Mouse (Mus musculus): ENCODE measurements at regions not wholly inside any gene's neighbourhood (a gene's known extent, or its start where the extent isn't known, plus 50 kb on each side); places are given as distances from the start of the nearest gene placed in this dataset.

DNA sequence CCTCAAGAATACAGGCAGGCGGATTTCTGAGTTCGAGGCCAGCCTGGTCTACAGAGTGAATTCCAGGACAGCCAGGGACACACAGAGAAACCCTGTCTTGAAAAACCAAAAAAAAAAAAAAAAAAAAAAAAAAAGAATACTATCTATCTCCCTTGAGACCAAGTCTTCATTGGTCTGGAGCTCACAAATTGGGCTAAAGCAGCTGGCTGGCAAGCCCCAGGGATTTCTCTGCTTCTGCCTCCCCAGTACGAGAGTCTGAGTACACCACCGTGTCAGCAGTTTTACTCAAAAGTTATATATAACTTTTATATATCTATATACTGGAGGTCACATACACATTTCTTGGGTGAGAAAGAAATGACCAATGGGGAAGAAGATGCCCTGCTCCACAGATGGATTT, 229.2 kb downstream of the Zfp36l1 start:
- no peaks in the 10 kb centered on the region for H3K27me3 ChIP-seq
- no peaks in the 10 kb centered on the region for H3K9me3 ChIP-seq
- H3K36me3 ChIP-seq = no peaks in the 10 kb centered on the region
- H3K9ac ChIP-seq = no peak overlapping the region
- H3K27ac ChIP-seq = no peak overlapping the region
- no peak for ATAC-seq (ENCODE audit: insufficient number of reproducible peaks, insufficient read depth, low FRiP score, low TSS enrichment, low read depth)
- H3K4me3 ChIP-seq = no peak overlapping the region
- 93% methylated on average over 4 of the region's 4 CpGs for WGBS
- peaks cover 59% of the 10 kb centered on the region for H3K4me1 ChIP-seq
- H3K4me2 ChIP-seq = no peak overlapping the region

DNA sequence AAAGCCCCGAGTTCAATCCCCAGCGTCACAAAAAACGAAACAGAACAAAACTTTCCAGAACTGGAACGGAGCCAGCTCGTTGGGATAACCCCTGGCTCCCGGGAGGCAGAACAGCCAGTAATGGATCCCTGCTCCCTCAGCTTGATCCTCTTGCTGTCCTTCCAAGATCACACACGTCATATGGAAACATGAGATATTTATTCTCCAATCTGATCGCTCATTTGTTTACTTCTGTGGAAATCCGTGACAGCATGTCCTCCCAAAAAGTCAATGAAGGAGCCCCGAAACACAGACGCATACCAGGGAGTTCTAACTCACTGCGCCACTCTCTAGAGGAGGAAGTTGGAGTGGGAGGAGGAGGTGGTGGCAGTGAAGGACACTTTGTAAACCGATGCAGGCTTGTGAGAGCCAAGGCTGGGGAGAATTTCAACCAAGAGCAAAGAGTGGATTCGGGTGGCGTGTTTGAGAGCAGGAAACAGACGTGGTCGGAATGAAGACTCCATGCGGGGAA, 232.0 kb downstream of the Zfp36l1 start:
- Histone ChIP-seq H3K27me3 (no peaks in the 10 kb centered on the region), H3K9me3 (0 out of 2 replicates have a peak, but pooled peaks cover 2% of the 10 kb centered on the region), H3K9ac (0 out of 2 replicates have a peak overlapping the region, but pooled peaks have one; percentile 44), H3K4me1 (peaks cover 36% of the 10 kb centered on the region), H3K27ac (peak overlapping the region; percentile 90), H3K36me3 (no peaks in the 10 kb centered on the region), H3K4me2 (peak overlapping the region; percentile 27), H3K4me3 (no peak overlapping the region)
- no peak for ATAC-seq (ENCODE audit: insufficient number of reproducible peaks, insufficient read depth, low FRiP score, low TSS enrichment, low read depth)
- 30% methylated on average over 18 of the region's 18 CpGs for WGBS

DNA sequence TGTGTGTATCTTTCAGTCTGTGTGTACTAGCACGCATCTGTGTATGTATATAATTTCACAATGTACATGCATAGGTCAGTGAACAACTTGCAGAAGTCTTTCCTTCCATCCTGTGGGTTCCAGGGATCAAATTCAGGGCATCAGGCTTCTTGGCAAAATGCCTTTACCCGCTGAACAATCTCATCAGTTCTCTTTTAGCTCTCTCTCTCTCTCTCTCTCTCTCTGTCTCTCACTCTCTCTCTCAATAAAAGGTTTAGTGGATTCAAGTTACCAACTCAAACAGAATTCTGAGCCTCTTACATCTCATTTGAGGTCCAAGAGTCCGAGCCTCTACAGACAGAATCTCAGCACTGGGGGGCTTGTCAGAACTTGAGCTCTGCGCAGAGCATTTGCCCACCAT, 232.5 kb downstream of the Zfp36l1 start:
- Histone ChIP-seq H3K4me2 (peak overlapping the region; percentile 27; the same call in 1 of the 2 replicates), H3K9me3 (0 out of 2 replicates have a peak, but pooled peaks cover 3% of the 10 kb centered on the region), H3K27me3 (no peaks in the 10 kb centered on the region), H3K4me3 (no peak overlapping the region), H3K4me1 (peaks cover 36% of the 10 kb centered on the region), H3K36me3 (no peaks in the 10 kb centered on the region), H3K27ac (peak overlapping the region; percentile 90), H3K9ac (no peak overlapping the region)
- 37% methylated on average over 4 of the region's 4 CpGs for whole genome bisulfite sequencing
- no peak for ATAC-seq (ENCODE audit: insufficient number of reproducible peaks, insufficient read depth, low FRiP score, low TSS enrichment, low read depth)

DNA sequence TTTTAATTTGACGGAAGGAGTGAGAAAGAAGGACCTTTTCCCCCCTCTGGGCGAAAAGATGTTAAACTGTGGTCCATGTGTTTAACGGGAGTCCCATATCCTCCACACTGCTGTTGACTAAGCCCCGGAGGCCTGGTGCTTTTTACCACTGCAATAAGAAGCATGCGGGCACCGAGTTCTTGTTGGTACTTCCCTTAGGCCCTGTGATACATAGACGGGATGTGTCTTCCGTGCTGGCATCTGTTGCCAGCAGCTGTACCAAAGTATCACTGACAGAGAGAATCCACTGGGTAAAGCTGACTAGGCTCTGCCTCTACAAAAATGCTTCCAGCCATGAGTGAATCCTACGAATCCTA, 232.9 kb downstream of the Zfp36l1 start:
- no peak for ATAC-seq (ENCODE audit: insufficient number of reproducible peaks, insufficient read depth, low FRiP score, low TSS enrichment, low read depth)
- Histone ChIP-seq H3K4me1 (peaks cover 36% of the 10 kb centered on the region), H3K27me3 (no peaks in the 10 kb centered on the region), H3K9ac (0 out of 2 replicates have a peak overlapping the region, but pooled peaks have one; percentile 6), H3K4me2 (no peak overlapping the region), H3K9me3 (0 out of 2 replicates have a peak, but pooled peaks cover 3% of the 10 kb centered on the region), H3K36me3 (no peaks in the 10 kb centered on the region), H3K4me3 (no peak overlapping the region), H3K27ac (peak overlapping the region; percentile 90)
- 25% methylated on average over 9 of the region's 9 CpGs for WGBS

DNA sequence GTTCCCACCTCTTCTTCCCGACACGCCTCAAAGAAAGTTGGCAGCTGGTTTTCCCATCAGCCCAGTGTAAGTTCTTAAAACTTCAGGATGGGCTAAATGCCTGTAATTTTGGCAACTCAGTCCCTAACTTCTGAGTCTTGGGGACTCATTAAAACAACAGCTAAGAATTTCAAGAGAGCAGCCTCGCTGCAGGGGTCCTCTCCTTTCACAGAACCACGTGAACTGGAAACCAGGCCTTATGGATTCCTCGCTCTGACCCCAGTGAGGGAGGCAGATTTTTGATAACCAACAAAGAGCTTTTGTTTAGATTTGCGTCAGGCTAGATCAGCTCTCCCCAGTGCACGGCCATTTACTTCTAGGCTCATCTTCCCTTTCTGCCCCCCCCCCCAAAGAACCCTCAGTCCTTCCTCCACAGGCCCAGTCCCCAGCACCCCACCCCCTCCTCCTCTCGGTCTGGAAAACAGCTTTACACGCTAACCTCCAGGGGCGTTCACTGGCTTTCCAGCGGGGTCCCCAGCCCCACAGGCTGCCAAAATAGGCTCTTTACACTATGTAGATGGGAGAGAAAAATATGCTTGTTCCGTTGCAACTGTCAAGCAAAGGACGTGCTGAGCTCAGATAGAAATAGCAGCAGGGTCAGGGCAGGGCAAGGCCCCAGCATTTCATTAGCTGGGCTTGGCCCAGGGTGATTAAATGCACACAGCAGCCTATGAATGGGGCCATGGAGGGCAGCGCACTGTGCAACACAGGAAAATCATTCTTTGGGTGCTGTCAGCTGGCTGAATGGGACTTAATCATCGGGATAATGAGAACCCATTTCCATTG, 233.5 kb downstream of the Zfp36l1 start:
- Histone ChIP-seq H3K27me3 (no peaks in the 10 kb centered on the region), H3K9ac (0 out of 2 replicates have a peak overlapping the region, but pooled peaks have one; percentile 11), H3K4me1 (peaks cover 36% of the 10 kb centered on the region), H3K9me3 (0 out of 2 replicates have a peak, but pooled peaks cover 3% of the 10 kb centered on the region), H3K27ac (peak overlapping the region; percentile 90), H3K36me3 (no peaks in the 10 kb centered on the region), H3K4me2 (no peak overlapping the region), H3K4me3 (no peak overlapping the region)
- 20% methylated on average over 15 of the region's 15 CpGs for whole genome bisulfite sequencing
- ATAC-seq (ENCODE audit: insufficient number of reproducible peaks, insufficient read depth, low FRiP score, low TSS enrichment, low read depth) = peak; percentile 62; the same call in 1 of the 2 replicates

DNA sequence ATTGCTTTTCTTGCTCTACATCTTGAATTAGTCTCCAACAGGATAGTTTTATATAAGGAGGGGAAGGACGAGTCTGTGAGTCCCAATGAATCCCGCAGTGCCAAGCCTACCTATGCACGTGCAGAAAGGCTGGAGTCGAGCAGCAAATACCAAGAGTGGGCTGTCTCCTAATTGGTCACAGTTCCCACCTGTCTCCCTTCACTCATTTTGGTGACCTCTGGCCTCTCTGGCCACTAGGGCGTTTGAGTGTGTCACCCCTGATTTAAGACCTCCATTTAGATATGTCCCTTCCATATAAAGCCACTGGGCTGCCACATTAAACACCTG, 234.1 kb downstream of the Zfp36l1 start:
- ATAC-seq (ENCODE audit: insufficient number of reproducible peaks, insufficient read depth, low FRiP score, low TSS enrichment, low read depth) = no peak
- H3K27ac ChIP-seq = peak overlapping the region; percentile 90; the same call in 1 of the 2 replicates
- H3K27me3 ChIP-seq = no peaks in the 10 kb centered on the region
- H3K4me2 ChIP-seq = no peak overlapping the region
- 0 out of 2 replicates have a peak, but pooled peaks cover 3% of the 10 kb centered on the region for H3K9me3 ChIP-seq
- peaks cover 39% of the 10 kb centered on the region for H3K4me1 ChIP-seq
- no peak overlapping the region for H3K4me3 ChIP-seq
- no peak overlapping the region for H3K9ac ChIP-seq
- 34% methylated on average over 5 of the region's 5 CpGs for WGBS
- H3K36me3 ChIP-seq = no peaks in the 10 kb centered on the region

DNA sequence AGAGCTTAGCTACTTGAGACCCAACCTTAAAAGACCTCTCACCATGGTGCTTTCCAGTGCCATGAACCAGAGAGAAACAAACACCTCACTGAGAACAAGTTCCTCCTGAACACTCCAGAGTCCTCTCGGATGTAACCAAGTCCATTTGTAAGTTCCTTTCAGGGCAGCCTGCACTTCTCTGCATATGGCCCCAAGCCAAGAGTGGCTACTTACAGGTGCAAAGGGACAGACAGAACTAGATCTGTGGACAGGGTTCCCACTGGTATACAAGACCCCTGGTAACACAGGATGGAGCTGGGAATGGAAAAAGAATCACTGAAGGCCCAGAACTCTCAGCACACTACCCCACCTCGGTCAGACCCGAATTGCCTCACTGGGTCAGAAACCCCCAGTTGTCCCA, 234.7 kb downstream of the Zfp36l1 start:
- Histone ChIP-seq H3K4me2 (no peak overlapping the region), H3K4me3 (no peak overlapping the region), H3K27me3 (no peaks in the 10 kb centered on the region), H3K9me3 (0 out of 2 replicates have a peak, but pooled peaks cover 3% of the 10 kb centered on the region), H3K27ac (no peak overlapping the region), H3K4me1 (peaks cover 39% of the 10 kb centered on the region), H3K9ac (no peak overlapping the region), H3K36me3 (no peaks in the 10 kb centered on the region)
- ATAC-seq (ENCODE audit: insufficient number of reproducible peaks, insufficient read depth, low FRiP score, low TSS enrichment, low read depth) = no peak
- 80% methylated on average over 3 of the region's 3 CpGs for WGBS

DNA sequence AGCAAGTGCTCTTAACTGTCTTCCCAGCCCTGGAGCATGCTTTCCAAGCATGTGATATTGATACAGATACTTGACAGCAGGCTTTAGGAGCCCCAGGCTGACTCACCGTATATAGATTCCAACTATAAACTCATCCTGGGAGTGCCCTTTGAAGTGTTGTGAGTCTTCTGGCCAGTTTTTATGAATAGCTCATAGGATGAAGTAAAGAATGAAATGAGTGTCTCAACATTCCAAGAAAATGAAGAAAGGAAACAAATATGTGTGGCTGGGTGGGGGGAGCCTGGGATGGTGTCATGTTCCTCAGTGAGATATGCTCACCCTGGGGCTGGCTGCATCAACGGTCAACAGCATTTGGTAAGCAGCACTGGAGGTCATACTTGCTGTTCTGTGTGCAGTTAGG, 238.5 kb downstream of the Zfp36l1 start:
- H3K27me3 ChIP-seq = no peaks in the 10 kb centered on the region
- WGBS = 28% methylated on average over 2 of the region's 2 CpGs

DNA sequence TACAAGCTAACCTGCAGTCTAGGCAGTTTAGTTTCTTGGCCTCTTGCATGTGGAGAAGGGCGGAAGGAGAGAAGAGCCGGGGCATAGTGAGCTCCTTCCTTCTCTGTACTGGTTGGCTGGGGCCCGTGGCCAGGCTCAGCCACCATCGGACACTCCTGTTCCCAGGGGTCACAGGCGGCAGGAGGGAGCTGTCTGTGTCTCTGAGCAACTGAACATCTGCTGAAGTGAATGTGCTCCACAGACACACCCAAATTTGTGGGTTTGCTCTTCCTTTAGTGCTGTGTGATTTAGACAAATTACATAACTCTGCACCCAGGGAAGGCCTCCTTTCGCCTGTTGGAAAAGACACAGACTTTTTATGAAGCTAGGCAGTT, 247.6 kb downstream of the Zfp36l1 start:
- no peak overlapping the region for H3K9ac ChIP-seq
- 40% methylated on average over 6 of the region's 6 CpGs for WGBS
- no peak overlapping the region for H3K4me2 ChIP-seq
- peaks cover 6% of the 10 kb centered on the region; the same call in 1 of the 2 replicates for H3K9me3 ChIP-seq
- no peak for ATAC-seq (ENCODE audit: insufficient number of reproducible peaks, insufficient read depth, low FRiP score, low TSS enrichment, low read depth)
- H3K4me3 ChIP-seq = no peak overlapping the region
- no peaks in the 10 kb centered on the region for H3K36me3 ChIP-seq
- no peaks in the 10 kb centered on the region for H3K27me3 ChIP-seq
- peaks cover 32% of the 10 kb centered on the region for H3K4me1 ChIP-seq
- H3K27ac ChIP-seq = peak overlapping the region; percentile 69

More for the DNA sequence above, 238.5 kb downstream of the Zfp36l1 start:
- Histone ChIP-seq H3K9ac (no peak overlapping the region), H3K36me3 (no peaks in the 10 kb centered on the region), H3K4me3 (no peak overlapping the region), H3K9me3 (0 out of 2 replicates have a peak, but pooled peaks cover 3% of the 10 kb centered on the region), H3K4me1 (peaks cover 12% of the 10 kb centered on the region), H3K4me2 (no peak overlapping the region), H3K27ac (no peak overlapping the region)
- no peak for ATAC-seq (ENCODE audit: insufficient number of reproducible peaks, insufficient read depth, low FRiP score, low TSS enrichment, low read depth)

DNA sequence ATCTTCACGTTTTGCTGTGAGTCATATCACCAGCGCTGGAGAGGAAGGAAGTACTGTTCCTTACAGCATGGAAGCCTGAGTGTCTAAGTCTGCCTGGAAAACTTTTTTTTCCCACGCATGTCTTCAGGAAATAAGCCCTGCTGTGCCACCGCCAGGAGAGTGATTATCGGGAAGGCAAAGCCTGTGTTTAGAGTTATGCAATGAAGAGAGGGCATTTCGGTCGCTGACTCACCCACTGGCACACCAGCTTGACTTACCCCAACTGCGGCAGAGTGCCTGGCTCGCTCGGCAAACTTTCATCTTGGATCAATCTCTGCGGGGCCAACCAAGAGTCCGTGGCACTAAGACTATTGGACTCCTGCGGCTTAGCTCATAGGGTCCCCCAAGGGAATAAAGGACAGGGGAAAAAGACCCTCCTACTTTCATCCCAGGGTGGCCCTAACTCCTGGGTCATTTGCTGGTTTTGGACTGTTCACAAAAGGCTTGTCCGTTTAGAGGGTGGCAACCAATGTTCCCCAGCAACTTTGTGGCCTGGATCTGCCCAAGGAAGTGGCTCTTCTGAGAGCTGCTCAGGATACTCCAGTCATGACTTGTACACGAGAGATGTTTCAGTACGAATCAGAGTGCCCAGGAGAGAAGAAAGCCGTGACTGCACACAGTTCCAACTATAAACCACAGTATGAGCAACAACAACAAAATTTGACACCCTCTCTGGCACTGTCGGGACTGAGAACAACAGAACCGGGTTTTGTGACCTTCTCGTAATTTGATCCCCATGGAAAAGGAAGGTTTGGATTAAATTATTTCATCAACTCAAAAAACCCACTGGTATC, 248.3 kb downstream of the Zfp36l1 start:
- peaks cover 38% of the 10 kb centered on the region for H3K4me1 ChIP-seq
- ATAC-seq (ENCODE audit: insufficient number of reproducible peaks, insufficient read depth, low FRiP score, low TSS enrichment, low read depth) = 0 out of 2 replicates have a peak, but pooled peaks have one; percentile 37
- H3K36me3 ChIP-seq = no peaks in the 10 kb centered on the region
- peak overlapping the region; percentile 69 for H3K27ac ChIP-seq
- H3K9me3 ChIP-seq = peaks cover 6% of the 10 kb centered on the region; the same call in 1 of the 2 replicates
- WGBS = 59% methylated on average over 20 of the region's 20 CpGs
- no peak overlapping the region for H3K4me3 ChIP-seq
- H3K9ac ChIP-seq = no peak overlapping the region
- H3K4me2 ChIP-seq = no peak overlapping the region
- no peaks in the 10 kb centered on the region for H3K27me3 ChIP-seq
